Mouse (Mus musculus) MEL (cell line): ENCODE results near the gene Rapgef6. TPM values are rescaled to one million over a fixed set of nuclear protein-coding genes. Genes with fewer than 3 reads are reported as not detected.

Experiments used
- DNase-seq: peaks from one replicate; pipeline ENCODE4 v3.0.0; 2011; ENCODE audit warnings: low read depth, low spot score
- H3K27ac ChIP-seq: 2 replicates; pipeline ENCODE4 v1.5.1; 2012; ENCODE audit warnings: low read depth, mild to moderate bottlenecking, control low read depth, low read length, moderate library complexity; ENCODE audit not compliant: control insufficient read depth
- H3K27me3 ChIP-seq, 2 experiments: fragments of 150-350 bp in 1 of 2; sonication (generic) in 1 of 2; 2 replicates each; pipeline ENCODE4 v1.6.1; 2012; ENCODE audit warnings: low read length in 2 of 2, mild to moderate bottlenecking in 2 of 2, improper control_type of control experiment in 1 of 2, moderate library complexity in 1 of 2; ENCODE audit not compliant: insufficient read depth in 2 of 2, control insufficient read depth in 1 of 2
- H3K36me3 ChIP-seq, 2 experiments: 2 replicates each; pipeline ENCODE4 v1.6.1; 2012 to 2014; ENCODE audit warnings: low read length in 2 of 2, improper control_type of control experiment in 1 of 2, inconsistent platforms in 1 of 2, mild to moderate bottlenecking in 1 of 2; ENCODE audit not compliant: insufficient read depth in 2 of 2, control insufficient read depth in 1 of 2
- H3K4me1 ChIP-seq, 2 experiments: fragments of 150-350 bp in 1 of 2; sonication (generic) in 1 of 2; 2 replicates each; pipeline ENCODE4 v1.6.1; 2012; ENCODE audit warnings: low read length in 2 of 2, improper control_type of control experiment in 1 of 2, mild to moderate bottlenecking in 1 of 2; ENCODE audit not compliant: insufficient read depth in 2 of 2, control insufficient read depth in 1 of 2
- H3K4me3 ChIP-seq, 2 experiments: fragments of 150-350 bp in 1 of 2; sonication (generic) in 1 of 2; 2 replicates each; pipeline ENCODE4 v1.5.1; 2012; ENCODE audit warnings: low read depth in 2 of 2, low read length in 2 of 2, mild to moderate bottlenecking in 2 of 2, moderate library complexity in 2 of 2, control low read depth in 1 of 2, improper control_type of control experiment in 1 of 2; ENCODE audit not compliant: control insufficient read depth in 1 of 2, insufficient read depth in 1 of 2
- H3K79me2 ChIP-seq: 2 replicates; pipeline ENCODE4 v1.6.1; 2012; ENCODE audit warnings: mild to moderate bottlenecking, low read length, moderate library complexity; ENCODE audit not compliant: control insufficient read depth, poor library complexity, insufficient read depth
- H3K9ac ChIP-seq: 2 replicates; pipeline ENCODE4 v1.6.1; 2012; ENCODE audit warnings: low read depth, mild to moderate bottlenecking, control low read depth, low read length, moderate library complexity; ENCODE audit not compliant: control insufficient read depth, poor library complexity, severe bottlenecking
- H3K9me3 ChIP-seq: fragments of 150-350 bp; sonication (generic); replicated peaks from 2 replicates; pipeline ENCODE4 v1.6.1; 2012; ENCODE audit warnings: mild to moderate bottlenecking, low read length, improper control_type of control experiment, moderate library complexity; ENCODE audit not compliant: insufficient read depth
- BHLHE40 ChIP-seq: IDR thresholded peaks from 2 replicates; pipeline ENCODE4 v1.6.1; 2012; ENCODE audit warnings: low read depth, mild to moderate bottlenecking, inconsistent platforms, low read length, improper control_type of control experiment, borderline replicate concordance
- CHD1 ChIP-seq: IDR thresholded peaks from 2 replicates; pipeline ENCODE4 v1.6.1; 2012; ENCODE audit warnings: low read depth, mild to moderate bottlenecking, inconsistent platforms, low read length, improper control_type of control experiment
- CHD2 ChIP-seq: IDR thresholded peaks from 2 replicates; pipeline ENCODE4 v1.6.1; 2011; ENCODE audit warnings: low read length, improper control_type of control experiment
- CTCF ChIP-seq, 3 experiments: IDR thresholded peaks in 2 of 3; conservative IDR thresholded peaks in 1 of 3; 2 replicates each; pipeline ENCODE4 v1.5.1; 2011 to 2012; ENCODE audit warnings: low read length in 3 of 3, low read depth in 2 of 3, mild to moderate bottlenecking in 2 of 3, improper control_type of control experiment in 1 of 3, inconsistent platforms in 1 of 3, mixed read lengths in 1 of 3, moderate library complexity in 1 of 3; ENCODE audit not compliant: control insufficient read depth in 1 of 3, insufficient read depth in 1 of 3, poor library complexity in 1 of 3, severe bottlenecking in 1 of 3
- E2F4 ChIP-seq: IDR thresholded peaks from 2 replicates; pipeline ENCODE4 v1.6.1; 2011; ENCODE audit warnings: low read depth, low read length, improper control_type of control experiment, borderline replicate concordance
- ELF1 ChIP-seq: IDR thresholded peaks from 2 replicates; pipeline ENCODE4 v1.6.1; 2014; ENCODE audit warnings: low read depth, mild to moderate bottlenecking, inconsistent platforms, low read length, improper control_type of control experiment, moderate library complexity
- EP300 ChIP-seq, 2 experiments: IDR thresholded peaks; 2 replicates each; pipeline ENCODE4 v1.6.1; 2011; ENCODE audit warnings: improper control_type of control experiment in 2 of 2, low read length in 2 of 2, low read depth in 1 of 2, mild to moderate bottlenecking in 1 of 2
- ETS1 ChIP-seq: IDR thresholded peaks from 2 replicates; pipeline ENCODE4 v1.6.1; 2012; ENCODE audit warnings: low read depth, mild to moderate bottlenecking, inconsistent platforms, low read length, improper control_type of control experiment, moderate library complexity
- GABPA ChIP-seq: IDR thresholded peaks from 2 replicates; pipeline ENCODE4 v1.6.1; 2012; ENCODE audit warnings: low read depth, mild to moderate bottlenecking, inconsistent platforms, low read length, improper control_type of control experiment, moderate library complexity
- GATA1 ChIP-seq: IDR thresholded peaks from 2 replicates; pipeline ENCODE4 v1.6.1; 2011; ENCODE audit warnings: low read depth, low read length, improper control_type of control experiment
- HCFC1 ChIP-seq: IDR thresholded peaks from 2 replicates; pipeline ENCODE4 v1.6.1; 2012; ENCODE audit warnings: low read depth, mild to moderate bottlenecking, inconsistent platforms, low read length, improper control_type of control experiment, moderate library complexity
- JUND ChIP-seq: IDR thresholded peaks from 2 replicates; pipeline ENCODE4 v1.6.1; 2011; ENCODE audit warnings: low read depth, mild to moderate bottlenecking, improper control_type of control experiment, low read length
- KAT2A ChIP-seq: conservative IDR thresholded peaks from 2 replicates; pipeline ENCODE4 v1.6.1; 2012; ENCODE audit warnings: low read depth, low read length, improper control_type of control experiment, inconsistent platforms
- MAFK ChIP-seq: IDR thresholded peaks from 2 replicates; pipeline ENCODE4 v1.6.1; 2011; ENCODE audit warnings: low read depth, mild to moderate bottlenecking, low read length, improper control_type of control experiment, borderline replicate concordance
- MAX ChIP-seq: IDR thresholded peaks from 2 replicates; pipeline ENCODE4 v1.6.1; 2011; ENCODE audit warnings: low read length, improper control_type of control experiment
- MAZ ChIP-seq: IDR thresholded peaks from 2 replicates; pipeline ENCODE4 v1.6.1; 2012; ENCODE audit warnings: low read depth, mild to moderate bottlenecking, inconsistent platforms, low read length, improper control_type of control experiment
- MEF2A ChIP-seq: IDR thresholded peaks from 2 replicates; pipeline ENCODE4 v1.6.1; 2014; ENCODE audit warnings: low read depth, mild to moderate bottlenecking, inconsistent platforms, low read length, improper control_type of control experiment; ENCODE audit not compliant: poor library complexity, insufficient replicate concordance, severe bottlenecking; ENCODE audit errors: extremely low read depth
- MXI1 ChIP-seq: IDR thresholded peaks from 2 replicates; pipeline ENCODE4 v1.6.1; 2011; ENCODE audit warnings: mild to moderate bottlenecking, low read depth, low read length, improper control_type of control experiment
- MYB ChIP-seq: IDR thresholded peaks from 2 replicates; pipeline ENCODE4 v1.6.1; 2011; ENCODE audit warnings: mild to moderate bottlenecking, low read depth, low read length, improper control_type of control experiment
- NELFE ChIP-seq: IDR thresholded peaks from 2 replicates; pipeline ENCODE4 v1.6.1; 2011; ENCODE audit warnings: low read depth, low read length, improper control_type of control experiment
- NRF1 ChIP-seq: IDR thresholded peaks from 2 replicates; pipeline ENCODE4 v1.6.1; 2014; ENCODE audit warnings: low read depth, mild to moderate bottlenecking, inconsistent platforms, low read length, improper control_type of control experiment, moderate library complexity; ENCODE audit not compliant: poor library complexity, insufficient read depth, severe bottlenecking
- POLR2A ChIP-seq, 2 experiments: IDR thresholded peaks; 2 replicates each; pipeline ENCODE4 v1.6.1; 2011 to 2012; ENCODE audit warnings: low read length in 2 of 2, mild to moderate bottlenecking in 2 of 2, control low read depth in 1 of 2, improper control_type of control experiment in 1 of 2, low read depth in 1 of 2, moderate library complexity in 1 of 2; ENCODE audit not compliant: control insufficient read depth in 1 of 2, insufficient read depth in 1 of 2, poor library complexity in 1 of 2
- POLR2AphosphoS5 ChIP-seq: IDR thresholded peaks from 2 replicates; pipeline ENCODE4 v1.6.1; 2012; ENCODE audit warnings: low read depth, borderline replicate concordance, mild to moderate bottlenecking, inconsistent platforms, low read length, moderate library complexity, mixed read lengths
- RAD21 ChIP-seq: IDR thresholded peaks from 2 replicates; pipeline ENCODE4 v1.6.1; 2011; ENCODE audit warnings: mild to moderate bottlenecking, low read depth, low read length, improper control_type of control experiment
- RCOR1 ChIP-seq: IDR thresholded peaks from 2 replicates; pipeline ENCODE4 v1.6.1; 2012; ENCODE audit warnings: low read depth, mild to moderate bottlenecking, inconsistent platforms, low read length, improper control_type of control experiment
- SIN3A ChIP-seq: IDR thresholded peaks from 2 replicates; pipeline ENCODE4 v1.6.1; 2012; ENCODE audit warnings: low read length, improper control_type of control experiment, inconsistent platforms
- SMC3 ChIP-seq: IDR thresholded peaks from 2 replicates; pipeline ENCODE4 v1.6.1; 2011; ENCODE audit warnings: low read depth, low read length, improper control_type of control experiment
- TAL1 ChIP-seq: IDR thresholded peaks from 2 replicates; pipeline ENCODE4 v1.6.1; 2012; ENCODE audit warnings: mild to moderate bottlenecking, inconsistent platforms, low read length, moderate library complexity, mixed read lengths
- TBP ChIP-seq: IDR thresholded peaks from 2 replicates; pipeline ENCODE4 v1.8.0; 2011; ENCODE audit warnings: low read depth, low read length, improper control_type of control experiment
- TCF12 ChIP-seq: IDR thresholded peaks from 2 replicates; pipeline ENCODE4 v1.6.1; 2014; ENCODE audit warnings: low read depth, mild to moderate bottlenecking, inconsistent platforms, low read length, improper control_type of control experiment, moderate library complexity
- USF1 ChIP-seq: IDR thresholded peaks from 2 replicates; pipeline ENCODE4 v1.6.1; 2014; ENCODE audit warnings: low read depth, mild to moderate bottlenecking, inconsistent platforms, low read length, improper control_type of control experiment, moderate library complexity
- ZC3H11A ChIP-seq: IDR thresholded peaks from 2 replicates; pipeline ENCODE4 v1.6.1; 2012; ENCODE audit warnings: low read depth, mild to moderate bottlenecking, inconsistent platforms, low read length, improper control_type of control experiment
- ZKSCAN1 ChIP-seq: IDR thresholded peaks from 2 replicates; pipeline ENCODE4 v1.6.1; 2012; ENCODE audit warnings: low read depth, mild to moderate bottlenecking, inconsistent platforms, low read length, improper control_type of control experiment, moderate library complexity
- ZNF384 ChIP-seq: IDR thresholded peaks from 2 replicates; pipeline ENCODE4 v1.6.1; 2012; ENCODE audit warnings: low read depth, mild to moderate bottlenecking, inconsistent platforms, low read length, improper control_type of control experiment
- polyA plus RNA-seq, 2 experiments: library from polyadenylated mRNA; stranded (reverse) in 1 of 2; unstranded in 1 of 2; fragments of >175 nt in 1 of 2; fragments of >200 nt in 1 of 2; gene quantifications; 2 replicates each; pipeline versions ENCODE4 v1.2.1 to v1.2.4; 2012; ENCODE audit warnings: low replicate concordance in 2 of 2, low read depth in 1 of 2; ENCODE audit not compliant: insufficient read length in 2 of 2, insufficient read depth in 1 of 2, missing spikeins in 1 of 2
- total RNA-seq: library from RNA; depleted of rRNA; stranded (reverse); fragments of 300-350 nt; gene quantifications from 2 replicates; pipeline ENCODE4 v1.2.3, GENCODE M21; 2012

Rapgef6 gene
- total and polyA plus RNA-seq, 3 experiments: 21.1 to 31.8 TPM; not detected in 1

DNA sequence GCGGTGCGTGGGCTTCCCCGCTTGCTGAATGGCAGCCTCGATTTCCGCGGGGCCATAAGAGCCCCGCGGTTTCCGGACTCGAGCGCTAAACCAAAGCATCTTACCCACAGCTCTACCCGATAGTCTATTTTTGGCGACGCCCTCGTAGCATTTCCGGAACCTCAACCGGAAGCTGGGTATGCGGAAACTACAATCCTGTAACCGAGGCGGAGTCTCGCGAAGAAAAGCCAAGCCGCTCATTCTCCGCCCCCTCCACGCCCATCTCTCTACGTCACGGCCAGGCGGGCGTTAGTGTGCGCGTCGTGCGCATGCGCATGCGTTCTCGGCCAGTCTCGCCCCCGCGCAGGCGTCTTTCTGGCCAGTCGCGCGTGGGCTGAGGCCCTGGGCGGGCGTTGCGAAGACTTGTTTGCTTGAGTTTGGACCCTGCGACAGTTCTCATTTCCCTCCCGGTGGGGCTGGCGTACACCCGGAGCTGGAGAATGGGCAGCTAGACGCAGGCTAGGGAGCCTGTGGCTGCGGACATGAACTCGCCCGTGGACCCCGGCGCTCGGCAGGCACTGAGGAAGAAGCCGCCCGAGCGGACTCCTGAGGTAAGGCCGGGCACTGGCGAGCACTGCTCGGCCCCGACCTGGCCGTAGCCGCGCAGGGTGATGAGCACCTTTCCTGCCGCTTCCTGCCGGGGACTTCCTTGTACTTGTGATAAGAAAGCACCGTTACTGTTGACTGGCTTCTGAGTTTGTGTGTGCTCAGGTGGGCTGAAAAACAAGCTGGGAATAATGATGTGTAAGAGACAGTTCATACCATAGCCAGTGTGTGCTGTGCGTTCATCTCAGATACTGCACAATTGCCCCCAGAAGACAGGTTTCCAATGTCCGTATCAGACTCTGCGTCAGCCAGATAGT lies at the start of gene Rapgef6 (continued):
- TF ChIP-seq TCF12 (peak; percentile 71), ETS1 (peak; percentile 92), CHD2 (peak; percentile 86), HCFC1 (peak; percentile 81), MXI1 (peak; percentile 74), MAX (peak; percentile 39; the same call in 1 of the 2 replicates)

- Histone ChIP-seq H3K79me2 (no peaks in the 10 kb centered on the region), H3K9me3 (no peaks in the 10 kb centered on the region), H3K9ac (no peak overlapping the region), H3K27ac (no peak overlapping the region), H3K27me3 (no peaks in the 10 kb centered on the region), H3K4me1 (no peaks in the 10 kb centered on the region), H3K36me3 (peaks cover 0 to 68% of the 10 kb centered on the region in 2 experiments; a peak in 2 of 4 replicates), H3K4me3 (no peak overlapping the region)
- peak; percentile 83 for DNase-seq
- TF ChIP-seq MAFK (no peak), NRF1 (no peak), TBP (no peak), GATA1 (peak; percentile 61), JUND (no peak), ZNF384 (no peak), E2F4 (no peak), MEF2A (no peak), ETS1 (no peak), BHLHE40 (no peak), MAZ (no peak), USF1 (no peak), SMC3 (peak; percentile 82), RCOR1 (no peak), CTCF (IDR thresholded peaks at IDR 0.05 in 2 of 3, conservative IDR thresholded peaks at IDR 0.05 in 1 of 3; ENCODE audit: control insufficient read depth in 1 of 3, insufficient read depth in 1 of 3, low read depth in 2 of 3, low read length in 3 of 3, poor library complexity in 1 of 3, severe bottlenecking in 1 of 3) (peak; percentile 47 to 74 (median 53)), POLR2AphosphoS5 (no peak), RAD21 (peak; percentile 75), TCF12 (no peak), HCFC1 (no peak), MYB (no peak), SIN3A (no peak; the same call in 1 of the 2 replicates), ZKSCAN1 (no peak), MXI1 (no peak), ELF1 (no peak), NELFE (no peak), CHD1 (no peak), GABPA (no peak), KAT2A (no peak), ZC3H11A (peak; percentile 81), POLR2A (IDR thresholded peaks at IDR 0.05; ENCODE audit: control insufficient read depth in 1 of 2, insufficient read depth in 1 of 2, low read depth in 1 of 2, low read length in 2 of 2, poor library complexity in 1 of 2) (no peak), MAX (no peak), EP300 (IDR thresholded peaks at IDR 0.05; ENCODE audit: low read depth in 1 of 2, low read length in 2 of 2) (no peak), TAL1 (no peak)
Measured at GRCm38 (mm10) chr11:54478414-54478813, 44.2 kb upstream of the Rapgef6 start.
